Mouse (Mus musculus) neural tube, embryonic 15.5 days (tissue): ENCODE measurements around the gene Pld6. TPM values are rescaled to one million over a fixed set of nuclear protein-coding genes. Genes with fewer than 3 reads are reported as not detected.

Source experiments
- ATAC-seq: fragments of 200-750 bp; cut with Nextera tagmentation; 2 replicates; pipeline ENCODE4 v1.8.0; 2017; ENCODE audit warnings: mild to moderate bottlenecking, moderate TSS enrichment, moderate library complexity; ENCODE audit not compliant: low FRiP score
- H3K27ac ChIP-seq: fragments of 300-500 bp; sonication (generic); replicated peaks from 2 replicates; pipeline ENCODE4 v1.5.1; 2015; ENCODE audit warnings: mild to moderate bottlenecking, inconsistent platforms
- H3K27me3 ChIP-seq: fragments of 300-500 bp; sonication (generic); replicated peaks from 2 replicates; pipeline ENCODE4 v1.6.1; 2015; ENCODE audit warnings: inconsistent platforms
- H3K36me3 ChIP-seq: fragments of 300-500 bp; sonication (generic); 2 replicates; pipeline ENCODE4 v1.6.1; 2015; ENCODE audit warnings: inconsistent platforms
- H3K4me1 ChIP-seq: fragments of 300-500 bp; sonication (generic); 2 replicates; pipeline ENCODE4 v1.6.1; 2015; ENCODE audit warnings: inconsistent platforms
- H3K4me2 ChIP-seq: fragments of 300-500 bp; sonication (generic); 2 replicates; pipeline ENCODE4 v1.6.1; 2015; ENCODE audit warnings: inconsistent platforms, mild to moderate bottlenecking, moderate library complexity
- H3K4me3 ChIP-seq: fragments of 300-500 bp; sonication (generic); replicated peaks from 2 replicates; pipeline ENCODE4 v1.5.1; 2015; ENCODE audit warnings: mild to moderate bottlenecking, inconsistent platforms
- H3K9ac ChIP-seq: fragments of 300-500 bp; sonication (generic); replicated peaks from 2 replicates; pipeline ENCODE4 v1.6.1; 2015; ENCODE audit warnings: mild to moderate bottlenecking, inconsistent platforms
- H3K9me3 ChIP-seq: fragments of 300-500 bp; sonication (generic); replicated peaks from 2 replicates; pipeline ENCODE4 v1.6.1; 2016; ENCODE audit warnings: inconsistent platforms
- whole genome bisulfite sequencing: fragments of 180-500 bp; shearing (Covaris S2); methylation state at CpG from one replicate; pipeline ENCODE4 v1.1.7; 2015; ENCODE audit warnings: mixed read lengths; 5-methylcytosine and 5-hydroxymethylcytosine counted together
- polyA plus RNA-seq: library from polyadenylated mRNA; unstranded; fragments of >200 nt; fragmentation: Nextera tagmentation; extraction: Ambion mirVana; gene quantifications from 2 replicates; pipeline ENCODE4 v1.2.1, GENCODE M21; 2015

Gene Pld6
- polyA plus RNA-seq, 1 experiment from 2014 or later = 19.6 TPM

GRCm38 (mm10) chr11:59808170-59808960 is 20.9 kb upstream of the Pld6 start:
- H3K27me3 ChIP-seq = no peaks in the 10 kb centered on the region
- H3K36me3 ChIP-seq = peaks cover 43% of the 10 kb centered on the region
- H3K4me1 ChIP-seq = peaks cover 34% of the 10 kb centered on the region
- H3K27ac ChIP-seq = no peak overlapping the region
- H3K4me2 ChIP-seq = peak overlapping the region; percentile 83
- H3K4me3 ChIP-seq = peak overlapping the region; percentile 61
- H3K9me3 ChIP-seq = no peaks in the 10 kb centered on the region
- ATAC-seq = no peak
- peak overlapping the region; percentile 69; the same call in 1 of the 2 replicates for H3K9ac ChIP-seq
- 69% methylated on average over 14 of the region's 14 CpGs for WGBS

GRCm38 (mm10) chr11:59805656-59806055 is 18.2 kb upstream of the Pld6 start:
- H3K9ac ChIP-seq = no peak overlapping the region
- no peak overlapping the region for H3K4me3 ChIP-seq
- ATAC-seq = no peak
- no peak overlapping the region for H3K27ac ChIP-seq
- H3K4me1 ChIP-seq = peaks cover 30% of the 10 kb centered on the region
- peaks cover 69% of the 10 kb centered on the region for H3K36me3 ChIP-seq
- 96% methylated on average over 2 of the region's 2 CpGs for WGBS
- no peaks in the 10 kb centered on the region for H3K27me3 ChIP-seq
- no peaks in the 10 kb centered on the region for H3K9me3 ChIP-seq
- no peak overlapping the region for H3K4me2 ChIP-seq

- Histone ChIP-seq H3K27me3 (no peaks in the 10 kb centered on the region), H3K4me2 (no peak overlapping the region), H3K9me3 (no peaks in the 10 kb centered on the region), H3K36me3 (peaks cover 73% of the 10 kb centered on the region), H3K4me3 (no peak overlapping the region), H3K9ac (no peak overlapping the region), H3K27ac (no peak overlapping the region), H3K4me1 (peaks cover 27% of the 10 kb centered on the region)
- WGBS = 100% methylated on average over 1 of the region's 1 CpGs
- no peak for ATAC-seq
Observed at GRCm38 (mm10) chr11:59805256-59805655, 17.8 kb upstream of the Pld6 start.

GRCm38 (mm10) chr11:59804409-59805110 is 17.1 kb upstream of the Pld6 start:
- H3K4me1 ChIP-seq = peaks cover 27% of the 10 kb centered on the region
- peaks cover 80% of the 10 kb centered on the region for H3K36me3 ChIP-seq
- no peak overlapping the region for H3K4me3 ChIP-seq
- no peaks in the 10 kb centered on the region for H3K9me3 ChIP-seq
- no peak overlapping the region for H3K9ac ChIP-seq
- no peaks in the 10 kb centered on the region for H3K27me3 ChIP-seq
- H3K27ac ChIP-seq = no peak overlapping the region
- WGBS = 92% methylated on average over 22 of the region's 22 CpGs
- no peak for ATAC-seq
- H3K4me2 ChIP-seq = no peak overlapping the region

- no peak for ATAC-seq
- 89% methylated on average over 14 of the region's 14 CpGs for WGBS
- H3K27me3 ChIP-seq = no peaks in the 10 kb centered on the region
- no peak overlapping the region for H3K4me3 ChIP-seq
- H3K9ac ChIP-seq = no peak overlapping the region
- peaks cover 90% of the 10 kb centered on the region for H3K36me3 ChIP-seq
- no peak overlapping the region for H3K4me2 ChIP-seq
- H3K4me1 ChIP-seq = peaks cover 19% of the 10 kb centered on the region
- H3K9me3 ChIP-seq = no peaks in the 10 kb centered on the region
- H3K27ac ChIP-seq = no peak overlapping the region
Observed at GRCm38 (mm10) chr11:59803516-59803915, 16.1 kb upstream of the Pld6 start.

GRCm38 (mm10) chr11:59801881-59802280 is 14.4 kb upstream of the Pld6 start:
- 99% methylated on average over 8 of the region's 8 CpGs for whole genome bisulfite sequencing
- Histone ChIP-seq H3K27ac (no peak overlapping the region), H3K4me1 (peaks cover 4% of the 10 kb centered on the region; the same call in 1 of the 2 replicates), H3K4me2 (no peak overlapping the region), H3K36me3 (peaks cover 96% of the 10 kb centered on the region), H3K9ac (no peak overlapping the region), H3K9me3 (no peaks in the 10 kb centered on the region), H3K27me3 (no peaks in the 10 kb centered on the region), H3K4me3 (no peak overlapping the region)
- no peak for ATAC-seq

- Histone ChIP-seq H3K9me3 (no peaks in the 10 kb centered on the region), H3K4me3 (no peak overlapping the region), H3K4me1 (no peaks in the 10 kb centered on the region), H3K27me3 (no peaks in the 10 kb centered on the region), H3K9ac (no peak overlapping the region), H3K4me2 (no peak overlapping the region), H3K36me3 (peaks cover 94% of the 10 kb centered on the region), H3K27ac (no peak overlapping the region)
- 96% methylated on average over 10 of the region's 10 CpGs for WGBS
- no peak for ATAC-seq
Observed at GRCm38 (mm10) chr11:59800412-59800811, 13.0 kb upstream of the Pld6 start.

GRCm38 (mm10) chr11:59793390-59793789 is 5.9 kb upstream of the Pld6 start:
- Histone ChIP-seq H3K9ac (no peak overlapping the region), H3K4me2 (no peak overlapping the region), H3K4me3 (no peak overlapping the region), H3K27ac (no peak overlapping the region), H3K36me3 (peaks cover 70% of the 10 kb centered on the region), H3K27me3 (no peaks in the 10 kb centered on the region), H3K4me1 (no peaks in the 10 kb centered on the region), H3K9me3 (no peaks in the 10 kb centered on the region)
- WGBS = 93% methylated on average over 6 of the region's 6 CpGs
- ATAC-seq = no peak

GRCm38 (mm10) chr11:59789311-59789710 is 1.9 kb upstream of the Pld6 start:
- Histone ChIP-seq H3K27ac (no peak overlapping the region), H3K36me3 (peaks cover 32% of the 10 kb centered on the region), H3K9ac (no peak overlapping the region), H3K4me1 (peaks cover 10% of the 10 kb centered on the region), H3K9me3 (no peaks in the 10 kb centered on the region), H3K4me2 (no peak overlapping the region), H3K27me3 (no peaks in the 10 kb centered on the region), H3K4me3 (no peak overlapping the region)
- no peak for ATAC-seq
- WGBS = 94% methylated on average over 1 of the region's 1 CpGs

- H3K9me3 ChIP-seq = no peaks in the 10 kb centered on the region
- peak overlapping the region; percentile 72; the same call in 1 of the 2 replicates for H3K27ac ChIP-seq
- H3K27me3 ChIP-seq = no peaks in the 10 kb centered on the region
- H3K4me1 ChIP-seq = peaks cover 10% of the 10 kb centered on the region
- whole genome bisulfite sequencing = 52% methylated on average over 15 of the region's 15 CpGs
- H3K4me3 ChIP-seq = peak overlapping the region; percentile 51
- peaks cover 7% of the 10 kb centered on the region for H3K36me3 ChIP-seq
- ATAC-seq = no peak; the same call in 1 of the 2 replicates
- H3K9ac ChIP-seq = peak overlapping the region; percentile 62
- peak overlapping the region; percentile 97 for H3K4me2 ChIP-seq
Observed at GRCm38 (mm10) chr11:59786444-59787198, 824 bp downstream of the Pld6 start.

- 90% methylated on average over 6 of the region's 6 CpGs for WGBS
- Histone ChIP-seq H3K9ac (no peak overlapping the region), H3K9me3 (no peaks in the 10 kb centered on the region), H3K27me3 (no peaks in the 10 kb centered on the region), H3K27ac (no peak overlapping the region), H3K36me3 (peaks cover 9% of the 10 kb centered on the region), H3K4me1 (peaks cover 10% of the 10 kb centered on the region), H3K4me3 (no peak overlapping the region), H3K4me2 (no peak overlapping the region)
- ATAC-seq = no peak
Observed at GRCm38 (mm10) chr11:59783591-59783990, 3.9 kb downstream of the Pld6 start.
